Mouse (Mus musculus) brain, embryonic 14.5 days (tissue): ENCODE results near the gene Ehd1.

Experiments
- CTCF ChIP-seq: fragments of 200-500 bp; IDR thresholded peaks from 2 replicates; pipeline ENCODE4 v1.5.1; 2012; ENCODE audit warnings: inconsistent platforms, mild to moderate bottlenecking, moderate library complexity, borderline replicate concordance; ENCODE audit not compliant: insufficient read depth, insufficient read length; ENCODE audit errors: extremely low read depth
- POLR2A ChIP-seq: fragments of 200-500 bp; IDR thresholded peaks from 2 replicates; pipeline ENCODE4 v1.6.1; 2012; ENCODE audit warnings: mild to moderate bottlenecking, inconsistent platforms, borderline replicate concordance; ENCODE audit not compliant: poor library complexity, insufficient read depth, insufficient read length, severe bottlenecking; ENCODE audit errors: extremely low read depth

DNA sequence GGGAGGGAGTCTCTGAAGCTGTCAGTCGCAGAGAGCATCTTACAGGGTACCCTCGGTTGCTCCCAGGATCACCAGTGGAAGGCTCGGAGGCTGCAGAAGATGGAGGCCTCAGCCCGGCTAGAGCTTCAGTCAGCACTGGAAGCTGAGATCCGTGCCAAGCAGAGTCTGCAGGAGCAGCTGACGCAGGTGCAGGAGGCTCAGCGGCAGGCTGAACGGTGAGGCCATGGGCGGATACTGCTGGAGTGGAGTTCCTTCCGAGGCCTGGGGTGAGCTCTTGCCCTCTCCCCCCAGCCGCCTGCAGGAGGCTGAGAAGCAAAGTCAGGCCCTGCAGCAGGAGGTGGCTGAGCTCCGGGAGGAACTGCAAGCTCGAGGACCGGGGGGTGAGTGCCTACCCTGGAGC is 39.0 kb downstream of the Ehd1 start:
- TF ChIP-seq CTCF (no peak), POLR2A (no peak)
